Mouse (Mus musculus): Measurements from ENCODE around the gene Hcst. TPM values are rescaled to one million over a fixed set of nuclear protein-coding genes. Genes with fewer than 3 reads are reported as not detected.

Gene Hcst
- total RNA-seq, 2 experiments from 2014 or later = not detected

DNA sequence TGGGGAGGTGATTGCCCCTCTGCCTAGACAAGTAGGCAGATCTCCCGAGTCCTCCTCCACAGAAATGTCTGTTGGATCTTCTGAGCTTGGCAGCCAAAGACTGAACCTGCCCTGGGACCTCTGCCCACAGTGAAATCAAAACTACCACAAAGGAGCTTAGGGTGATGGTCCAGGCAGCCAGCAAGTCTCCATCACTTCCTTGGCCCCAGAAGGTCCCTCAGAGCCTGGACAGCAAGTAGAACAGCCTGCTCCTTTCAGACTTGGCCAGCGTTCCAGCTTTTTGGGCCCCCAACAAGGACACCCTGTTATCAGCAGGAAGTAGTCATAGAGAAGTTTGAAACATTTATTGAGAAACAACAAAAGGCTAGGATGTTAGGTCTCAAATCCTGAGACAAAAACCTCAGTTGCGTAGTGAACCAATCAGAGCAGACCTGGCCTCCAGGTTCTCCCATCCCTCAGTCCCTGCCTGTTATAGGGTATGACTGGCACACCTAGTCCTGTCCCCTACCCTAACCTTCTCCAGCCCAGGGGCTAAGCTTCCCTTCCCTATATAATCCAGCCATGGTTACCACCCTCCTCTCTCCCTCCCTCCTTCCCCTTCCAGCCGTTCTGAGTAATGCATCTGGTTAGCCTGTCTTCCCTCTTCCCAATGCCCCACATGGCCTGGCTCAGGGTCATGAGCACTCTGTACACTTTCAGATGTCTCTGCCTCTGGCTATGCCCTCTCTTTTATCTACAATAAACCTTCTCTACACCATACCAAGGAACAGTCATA, 26.7 kb downstream of the Hcst start:
- intact Hi-C loops (cut with DNase I) = no loop called here
- no peak for DNase-seq

DNA sequence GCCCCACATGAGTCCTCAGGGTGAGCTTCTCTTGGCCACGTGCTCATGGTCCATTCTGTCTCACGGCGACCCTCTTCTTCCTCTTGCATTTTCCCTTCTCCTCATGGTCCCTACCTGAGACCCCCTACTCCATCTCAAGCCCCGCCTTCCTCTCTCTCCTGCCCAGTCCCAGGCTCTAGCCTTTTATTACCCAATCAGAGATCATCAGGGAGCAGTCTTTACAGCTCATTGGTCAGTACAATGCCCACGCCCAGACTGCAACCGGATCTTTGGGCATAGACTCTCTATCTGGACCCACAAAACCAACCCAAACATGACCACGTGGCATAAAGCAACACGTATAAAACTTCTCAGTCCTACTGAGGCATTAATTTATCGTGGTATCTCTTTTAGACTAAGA, 35.5 kb downstream of the Hcst start:
- DNase-seq = no peak
- intact Hi-C loops (cut with DNase I) = no loop called here

DNA sequence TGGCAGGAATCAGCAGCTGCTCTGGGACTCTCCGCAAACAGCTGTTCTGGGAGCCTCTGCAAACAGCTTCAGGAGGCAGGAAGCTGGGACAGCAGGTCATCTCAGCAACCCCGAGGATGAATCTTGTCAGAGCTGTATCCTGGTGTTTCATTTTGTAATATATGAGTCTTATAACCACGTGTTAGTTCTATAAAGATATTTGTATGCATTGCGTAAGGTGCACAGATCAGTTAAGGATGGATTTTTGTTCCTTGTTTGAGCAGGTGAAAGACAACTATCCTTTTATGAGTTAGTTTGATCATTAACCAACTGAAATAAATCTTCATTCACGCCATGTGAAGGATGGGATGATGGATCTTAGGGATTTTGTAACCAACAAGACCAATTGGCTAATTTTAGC, 39.6 kb downstream of the Hcst start:
- intact Hi-C loops (cut with DNase I) = no loop called here
- no peak for DNase-seq

DNA sequence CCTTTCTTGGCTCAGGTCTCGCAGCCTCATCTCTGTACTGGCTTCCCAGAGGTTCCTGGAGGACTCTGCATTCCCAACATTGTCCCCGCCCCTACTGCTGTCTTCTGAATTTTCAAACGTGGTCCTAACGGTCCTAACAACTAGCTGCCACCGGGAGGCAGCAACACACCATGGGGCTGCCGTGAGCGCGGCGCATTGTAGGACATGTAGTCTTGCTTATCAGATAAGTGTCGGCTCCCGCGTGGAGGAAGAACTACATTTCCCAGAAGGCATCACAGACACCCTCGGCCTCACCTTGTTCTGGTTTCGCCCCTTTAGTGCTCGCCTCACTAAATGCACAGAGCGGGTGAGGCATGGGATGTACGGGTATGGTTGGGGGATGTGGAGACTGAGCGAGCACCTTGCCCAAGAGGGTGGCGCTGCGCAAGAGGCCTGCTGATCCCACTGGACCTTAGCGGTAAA, 46.1 kb downstream of the Hcst start:
- peak; percentile 96 for DNase-seq
- intact Hi-C loops (cut with DNase I) = loop anchor here (10.0 kb wide), 1 partner anchor 51 kb away; the partner anchor contains the start of gene Nfkbid

Other genes starting within 250 kb of the Hcst start
- 1 to 10 TPM; 1.5 to 2.0 TPM for gene Cox7a1, start 235.7 kb downstream of the Hcst start, total RNA-seq (2021)
- 100 to 1,000 TPM; 193 to 198 TPM for gene Capns1, start 221.0 kb downstream of the Hcst start, total RNA-seq (2021)
- 10 to 100 TPM; 94.9 to 96.9 TPM for gene Polr2i, start 187.9 kb downstream of the Hcst start, total RNA-seq (2021)
- gene Tbcb, start 187.6 kb downstream of the Hcst start, total RNA-seq (2021) = 100 to 1,000 TPM; 229 to 238 TPM
- gene Ovol3, start 184.1 kb downstream of the Hcst start, total RNA-seq (2021) = not detected
- under 1 TPM; 0.40 to 0.54 TPM for gene Thap8, start 139.8 kb downstream of the Hcst start, total RNA-seq (2021)
- 1 to 10 TPM; 5.0 to 5.5 TPM for gene Wdr62, start 139.4 kb downstream of the Hcst start, total RNA-seq (2021)
- gene Clip3, start 128.1 kb downstream of the Hcst start, total RNA-seq (2021) = 100 to 1,000 TPM; 403 to 414 TPM
- 10 to 100 TPM; 42.0 to 44.2 TPM for gene Alkbh6, start 111.1 kb downstream of the Hcst start, total RNA-seq (2021)
- 1 to 10 TPM; 6.9 to 8.3 TPM for gene Syne4, start 105.0 kb downstream of the Hcst start, total RNA-seq (2021)
- gene E130208F15Rik, start 98.1 kb downstream of the Hcst start, total RNA-seq (2021) = under 1 TPM; 0.58 to 0.66 TPM
- gene Sdhaf1, start 96.0 kb downstream of the Hcst start, total RNA-seq (2021) = 1 to 10 TPM; 7.1 to 7.4 TPM
- gene Lrfn3, start 57.1 kb downstream of the Hcst start, total RNA-seq (2021) = 10 to 100 TPM; 46.3 to 50.7 TPM
- 10 to 100 TPM; 10.4 to 11.0 TPM for gene Tyrobp, start 6.1 kb downstream of the Hcst start, total RNA-seq (2021)
- 1 to 10 TPM; 2.1 to 3.0 TPM for gene Nfkbid, start 1.9 kb upstream of the Hcst start, total RNA-seq (2021)
- gene Aplp1, start 25.7 kb upstream of the Hcst start, total RNA-seq (2021) = 100 to 1,000 TPM; 739 to 767 TPM
- under 1 TPM; 0.26 to 0.56 TPM for gene Kirrel2, start 37.8 kb upstream of the Hcst start, total RNA-seq (2021)
- under 1 TPM in 1 of 2 experiments, not detected in 1; 0.08 TPM for gene Nphs1, start 38.5 kb upstream of the Hcst start, total RNA-seq (2021)
- gene Prodh2, start 73.8 kb upstream of the Hcst start, total RNA-seq (2021) = under 1 TPM in 1 of 2 experiments, not detected in 1; 0.66 TPM
- gene Arhgap33, start 115.2 kb upstream of the Hcst start, total RNA-seq (2021) = 100 to 1,000 TPM; 356 to 358 TPM
- 1 to 10 TPM; 4.7 to 5.5 TPM for gene Hspb6, start 132.3 kb upstream of the Hcst start, total RNA-seq (2021)
- gene Proser3, start 132.4 kb upstream of the Hcst start, total RNA-seq (2021) = 10 to 100 TPM in 1 of 2 experiments, 1 to 10 TPM in 1; 7.6 to 10.1 TPM
- gene Lin37, start 140.0 kb upstream of the Hcst start, total RNA-seq (2021) = 10 to 100 TPM; 29.6 to 34.6 TPM
- gene U2af1l4, start 143.4 kb upstream of the Hcst start, total RNA-seq (2021) = 10 to 100 TPM; 50.6 to 56.7 TPM
- 1 to 10 TPM; 5.9 to 6.3 TPM for gene Gm49396, start 143.5 kb upstream of the Hcst start, total RNA-seq (2021)
- gene Psenen, start 143.8 kb upstream of the Hcst start, total RNA-seq (2021) = 10 to 100 TPM; 78.5 to 81.4 TPM
- gene Igflr1, start 145.6 kb upstream of the Hcst start, total RNA-seq (2021) = 1 to 10 TPM; 3.1 to 3.6 TPM
- 10 to 100 TPM; 69.9 to 79.7 TPM for gene Kmt2b, start 168.9 kb upstream of the Hcst start, total RNA-seq (2021)
- gene Zbtb32, start 179.1 kb upstream of the Hcst start, total RNA-seq (2021) = not detected
- gene Upk1a, start 193.0 kb upstream of the Hcst start, total RNA-seq (2021) = under 1 TPM; 0.24 to 0.54 TPM
- gene Cox6b1, start 206.3 kb upstream of the Hcst start, total RNA-seq (2021) = 100 to 1,000 TPM; 573 to 579 TPM
- gene Etv2, start 216.0 kb upstream of the Hcst start, total RNA-seq (2021) = not detected
- 10 to 100 TPM; 81.9 TPM for gene Rbm42, start 230.5 kb upstream of the Hcst start, total RNA-seq (2021)
- gene Haus5, start 245.1 kb upstream of the Hcst start, total RNA-seq (2021) = 10 to 100 TPM; 12.7 to 13.3 TPM

All from left cerebral cortex, postnatal 4 days (tissue).